Mouse (Mus musculus) stomach, postnatal 0 days (tissue): Measurements from ENCODE around the gene Lrch4. TPM values are rescaled to one million over a fixed set of nuclear protein-coding genes. Genes with fewer than 3 reads are reported as not detected.

Experiments
- ATAC-seq: fragments of 200-750 bp; cut with Nextera tagmentation; 2 replicates; pipeline ENCODE4 v1.8.0; 2017; ENCODE audit not compliant: low FRiP score, low TSS enrichment
- DNase-seq: peaks from one replicate; pipeline ENCODE4 v3.0.0-alpha.2; 2016; ENCODE audit warnings: low spot score
- H3K27ac ChIP-seq: fragments of 300-500 bp; sonication (generic); replicated peaks from 2 replicates; pipeline ENCODE4 v1.5.1; 2014; ENCODE audit warnings: mild to moderate bottlenecking, control low read depth
- H3K27me3 ChIP-seq: fragments of 300-500 bp; sonication (generic); 2 replicates; pipeline ENCODE4 v1.6.1; 2014; ENCODE audit warnings: low read length; ENCODE audit not compliant: control insufficient read depth, insufficient read depth
- H3K36me3 ChIP-seq: fragments of 300-500 bp; sonication (generic); 2 replicates; pipeline ENCODE4 v1.6.1; 2014; ENCODE audit warnings: low read length, mixed read lengths; ENCODE audit not compliant: control insufficient read depth, insufficient read depth
- H3K4me1 ChIP-seq: fragments of 300-500 bp; sonication (generic); replicated peaks from 2 replicates; pipeline ENCODE4 v1.6.1; 2014; ENCODE audit warnings: antibody characterized with exemption; ENCODE audit not compliant: control insufficient read depth, insufficient read depth
- H3K4me2 ChIP-seq: fragments of 300-500 bp; sonication (generic); replicated peaks from 2 replicates; pipeline ENCODE4 v1.6.1; 2014; ENCODE audit warnings: low read depth, mild to moderate bottlenecking, control low read depth, moderate library complexity
- H3K4me3 ChIP-seq: fragments of 300-500 bp; sonication (generic); 2 replicates; pipeline ENCODE4 v1.5.1; 2014; ENCODE audit warnings: low read depth, low read length, control low read depth
- H3K9ac ChIP-seq: fragments of 300-500 bp; sonication (generic); 2 replicates; pipeline ENCODE4 v1.6.1; 2014; ENCODE audit warnings: mild to moderate bottlenecking, low read length, control low read depth, mixed read lengths
- H3K9me3 ChIP-seq: fragments of 300-500 bp; sonication (generic); 2 replicates; pipeline ENCODE4 v1.6.1; 2016; ENCODE audit warnings: low read length; ENCODE audit not compliant: control insufficient read depth
- CTCF ChIP-seq: IDR thresholded peaks from 2 replicates; pipeline ENCODE4 v1.5.1; 2016; ENCODE audit warnings: antibody characterized with exemption, low read depth, mild to moderate bottlenecking, moderate library complexity
- EP300 ChIP-seq: optimal IDR thresholded peaks from 2 replicates; pipeline ENCODE3; 2016; ENCODE audit warnings: antibody characterized with exemption
- WGBS: fragments of 180-500 bp; shearing (Covaris S2); extraction: QIAGEN DNeasy Blood & Tissue Kit; methylation state at CpG from one replicate; pipeline ENCODE4 v1.1.7; 2014; 5-methylcytosine and 5-hydroxymethylcytosine counted together
- polyA plus RNA-seq: library from polyadenylated mRNA; unstranded; fragments of >200 nt; fragmentation: Nextera tagmentation; extraction: Ambion mirVana; gene quantifications from 2 replicates; pipeline ENCODE4 v1.2.1, GENCODE M21; 2015

Lrch4 gene
- polyA plus RNA-seq, 1 experiment from 2014 or later = 22.5 TPM

- Histone ChIP-seq H3K36me3 (peaks cover 22% of the 10 kb centered on the region), H3K4me3 (no peak overlapping the region), H3K4me2 (no peak overlapping the region), H3K27ac (no peak overlapping the region), H3K27me3 (no peaks in the 10 kb centered on the region), H3K4me1 (no peaks in the 10 kb centered on the region), H3K9ac (no peak overlapping the region), H3K9me3 (no peaks in the 10 kb centered on the region)
- ATAC-seq (no peak), DNase-seq (no peak)
- 43% methylated on average over 4 of the region's 4 CpGs for WGBS
- TF ChIP-seq EP300 (no peak), CTCF (no peak)
Observed at GRCm38 (mm10) chr5:137642886-137643285, 14.0 kb downstream of the Lrch4 start.

- no peak for DNase-seq
- Histone ChIP-seq H3K27ac (no peak overlapping the region), H3K4me2 (no peak overlapping the region), H3K9me3 (no peaks in the 10 kb centered on the region), H3K36me3 (peaks cover 9% of the 10 kb centered on the region), H3K9ac (no peak overlapping the region), H3K4me1 (peaks cover 2% of the 10 kb centered on the region; the same call in 1 of the 2 replicates), H3K27me3 (no peaks in the 10 kb centered on the region), H3K4me3 (no peak overlapping the region)
- 56% methylated on average over 19 of the region's 19 CpGs for WGBS
- no peak for ATAC-seq
- TF ChIP-seq CTCF (no peak), EP300 (no peak)
Observed at GRCm38 (mm10) chr5:137644484-137644883, 15.6 kb downstream of the Lrch4 start.

DNA sequence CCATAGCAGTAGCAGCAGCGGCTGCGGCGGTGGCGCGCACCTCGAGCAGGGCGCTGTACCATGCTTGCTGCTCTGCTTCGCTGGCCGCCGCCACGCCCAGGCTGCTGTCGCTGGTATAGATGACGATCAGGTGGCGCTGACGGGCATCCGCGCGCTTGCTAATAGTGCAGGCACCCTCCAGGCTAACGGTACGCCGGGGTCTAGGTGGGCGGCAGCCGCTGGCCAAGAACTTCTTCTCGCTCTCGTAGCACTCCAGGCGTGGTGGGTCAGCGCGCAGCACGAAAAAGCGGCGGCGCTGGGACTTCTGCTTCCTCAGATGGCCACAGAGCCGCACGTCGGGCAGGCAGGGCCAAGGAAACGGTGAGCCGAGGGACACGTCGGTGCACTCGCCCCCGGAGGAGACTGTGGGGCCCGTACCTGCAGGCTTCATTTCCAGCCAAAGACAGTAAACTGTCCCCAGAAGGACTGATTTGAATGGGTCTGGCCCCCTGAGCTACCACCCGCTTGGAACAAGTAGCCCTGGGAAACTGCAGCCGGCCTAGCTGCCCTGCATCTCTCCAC is 16.2 kb downstream of the Lrch4 start:
- Histone ChIP-seq H3K9me3 (no peaks in the 10 kb centered on the region), H3K9ac (0 out of 2 replicates have a peak overlapping the region, but pooled peaks have one; percentile 9), H3K36me3 (peaks cover 6% of the 10 kb centered on the region; the same call in 1 of the 2 replicates), H3K27me3 (no peaks in the 10 kb centered on the region), H3K4me2 (peak overlapping the region; percentile 44), H3K27ac (no peak overlapping the region), H3K4me3 (peak overlapping the region; percentile 18; the same call in 1 of the 2 replicates), H3K4me1 (peaks cover 6% of the 10 kb centered on the region; the same call in 1 of the 2 replicates)
- TF ChIP-seq CTCF = no peak
- TF ChIP-seq EP300 = no peak
- DNase-seq = peak; percentile 67
- ATAC-seq = 0 out of 2 replicates have a peak, but pooled peaks have one; percentile 5
- WGBS = 9% methylated on average over 44 of the region's 44 CpGs

GRCm38 (mm10) chr5:137645652-137646091 is 16.8 kb downstream of the Lrch4 start, which contains the start of gene Irs3:
Irs3 (minus strand) TSS chr5:137645714.
- no peaks in the 10 kb centered on the region for H3K27me3 ChIP-seq
- no peak for TF ChIP-seq CTCF
- TF ChIP-seq EP300 = no peak
- peaks cover 6% of the 10 kb centered on the region; the same call in 1 of the 2 replicates for H3K4me1 ChIP-seq
- ATAC-seq = peak; percentile 13; the same call in 1 of the 2 replicates
- H3K4me3 ChIP-seq = peak within 1 kb of the TSS; percentile 18; the same call in 1 of the 2 replicates
- no peak within 1 kb of the TSS for H3K27ac ChIP-seq
- no peak for DNase-seq
- peak within 1 kb of the TSS; percentile 44 for H3K4me2 ChIP-seq
- 0 out of 2 replicates have a peak within 1 kb of the TSS, but pooled peaks have one; percentile 9 for H3K9ac ChIP-seq
- H3K9me3 ChIP-seq = no peaks in the 10 kb centered on the region
- WGBS = 43% methylated on average over 11 of the region's 11 CpGs
- peaks cover 5% of the 10 kb centered on the region; the same call in 1 of the 2 replicates for H3K36me3 ChIP-seq

- DNase-seq (no peak), ATAC-seq (no peak)
- Histone ChIP-seq H3K4me2 (no peak overlapping the region), H3K27ac (no peak overlapping the region), H3K36me3 (0 out of 2 replicates have a peak, but pooled peaks cover 2% of the 10 kb centered on the region), H3K4me3 (no peak overlapping the region), H3K9ac (no peak overlapping the region), H3K9me3 (no peaks in the 10 kb centered on the region), H3K4me1 (peaks cover 6% of the 10 kb centered on the region; the same call in 1 of the 2 replicates), H3K27me3 (no peaks in the 10 kb centered on the region)
- 46% methylated on average over 9 of the region's 9 CpGs for WGBS
- no peak for TF ChIP-seq EP300
- no peak for TF ChIP-seq CTCF
Observed at GRCm38 (mm10) chr5:137647827-137648601, 19.1 kb downstream of the Lrch4 start.
